Mouse (Mus musculus) CD4-positive naive resting alpha-beta T cell, adult 57 days (primary cell): Measurements from ENCODE around the gene Agpat3. TPM values are rescaled to one million over a fixed set of nuclear protein-coding genes. Genes with fewer than 3 reads are reported as not detected.

Experiments used
- total RNA-seq: library from RNA; stranded (reverse); gene quantifications from one replicate; pipeline ENCODE4 v1.2.4, GENCODE M21; 2023

Gene Agpat3
- 108 TPM for total RNA-seq

DNA sequence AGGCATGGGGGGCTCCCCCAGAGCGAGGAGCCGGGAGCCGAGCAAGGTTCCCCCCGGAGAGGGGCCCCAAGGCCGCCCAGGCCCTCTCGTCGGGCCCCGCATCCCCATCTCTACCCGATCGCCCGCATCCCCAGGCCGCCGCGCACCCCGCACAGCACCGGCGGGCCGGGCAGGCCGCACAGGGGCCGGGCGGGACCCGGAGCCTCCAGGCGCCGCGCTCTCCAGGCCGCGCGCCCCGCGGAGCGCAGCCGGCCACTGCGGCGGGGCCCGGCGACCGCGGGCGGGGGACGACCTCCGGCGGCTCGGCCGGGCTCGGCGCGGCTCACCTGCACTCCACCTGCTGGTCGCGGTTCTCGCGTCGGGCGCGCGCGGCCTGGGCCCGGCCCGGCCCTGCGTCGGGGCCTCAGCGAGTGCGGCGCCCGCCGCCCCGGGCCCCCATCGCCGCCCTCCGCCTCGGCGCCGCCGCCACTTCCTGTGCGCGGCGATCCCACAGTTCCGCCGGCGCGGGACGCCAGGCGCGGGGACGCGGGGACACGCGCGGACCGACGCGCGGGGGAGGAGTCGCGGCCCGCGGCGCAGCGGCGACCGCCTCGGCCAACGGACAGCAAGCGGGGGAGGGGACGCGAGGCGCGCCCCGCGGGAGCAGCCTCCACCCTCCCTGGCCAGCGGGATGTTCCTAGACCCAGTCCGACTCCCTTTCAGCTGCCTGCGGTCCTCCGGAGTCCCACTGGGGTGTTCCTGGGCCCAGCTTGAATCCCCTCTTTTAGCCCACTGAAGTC is at the start of gene Agpat3:
Agpat3 (minus strand) TSS at position 603 of the 779 bp plus-strand sequence.

DNA sequence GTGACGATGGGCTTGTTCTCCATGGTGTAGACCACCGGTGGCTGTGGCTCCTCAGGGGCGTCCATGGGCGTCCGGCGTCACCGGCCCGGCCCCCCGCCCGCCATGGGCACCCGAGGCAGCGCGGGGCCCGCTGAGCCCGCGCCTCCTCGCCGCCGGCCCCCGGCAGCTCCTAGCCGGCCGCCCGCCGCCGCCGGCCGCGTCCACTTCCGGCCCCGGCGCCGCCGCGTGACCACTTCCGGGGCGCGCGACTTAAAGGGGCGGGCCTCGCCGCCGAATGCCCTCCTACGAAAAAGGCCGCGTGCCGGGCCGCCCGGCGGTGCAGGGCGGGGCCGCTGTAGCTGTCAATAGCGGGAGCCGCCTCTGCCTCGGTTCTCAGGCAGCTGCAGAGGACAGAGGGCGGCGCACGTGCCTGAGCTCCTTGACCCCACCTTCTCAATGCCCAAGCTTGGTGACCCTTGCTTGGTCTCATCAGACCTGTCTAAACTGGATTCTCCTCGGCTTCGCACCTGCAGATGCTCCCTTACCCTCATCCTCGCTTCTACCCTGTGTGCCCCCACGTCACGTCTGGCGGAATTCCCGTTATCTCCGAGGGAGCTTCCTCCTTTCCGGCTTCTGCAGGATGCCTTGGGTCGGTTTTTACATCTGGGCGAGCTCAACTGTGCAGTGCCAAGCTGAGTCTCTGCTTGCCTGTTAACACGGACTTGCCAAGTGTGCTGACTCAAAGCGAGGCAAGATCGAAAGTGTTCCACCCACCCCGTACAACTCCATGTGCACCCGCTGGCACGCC is 107.7 kb downstream of the Agpat3 start, which contains the start of gene Trappc10:
Trappc10 (minus strand) TSS at position 204 of the 787 bp plus-strand sequence.

Other genes starting within 250 kb of the Agpat3 start
- 43.0 TPM for gene D10Jhu81e, start 182.7 kb downstream of the Agpat3 start, total RNA-seq
- gene Pwp2, start 167.3 kb downstream of the Agpat3 start, total RNA-seq = 24.2 TPM
- 84.3 TPM for gene Trappc10, start 107.8 kb downstream of the Agpat3 start, total RNA-seq
- gene Rrp1, start 60.6 kb upstream of the Agpat3 start, total RNA-seq = 265 TPM
- gene Cstb, start 73.2 kb upstream of the Agpat3 start, total RNA-seq = 28.7 TPM
- 13.7 TPM for gene Pdxk, start 112.5 kb upstream of the Agpat3 start, total RNA-seq
- gene Olfr1358, start 164.9 kb upstream of the Agpat3 start, total RNA-seq = not detected
- gene Ilvbl, start 221.9 kb upstream of the Agpat3 start, total RNA-seq = 107 TPM
- gene Syde1, start 239.5 kb upstream of the Agpat3 start, total RNA-seq = 1.6 TPM